Mouse (Mus musculus): ENCODE measurements at regions not wholly inside any gene's neighbourhood (a gene's known extent, or its start where the extent isn't known, plus 50 kb on each side); places are given as distances from the start of the nearest gene placed in this dataset.
"Not testable (repeated sequence)": the region's sequence is repeated elsewhere in the genome, so short reads cannot be mapped to it uniquely, and the experiment has no call there.

DNA sequence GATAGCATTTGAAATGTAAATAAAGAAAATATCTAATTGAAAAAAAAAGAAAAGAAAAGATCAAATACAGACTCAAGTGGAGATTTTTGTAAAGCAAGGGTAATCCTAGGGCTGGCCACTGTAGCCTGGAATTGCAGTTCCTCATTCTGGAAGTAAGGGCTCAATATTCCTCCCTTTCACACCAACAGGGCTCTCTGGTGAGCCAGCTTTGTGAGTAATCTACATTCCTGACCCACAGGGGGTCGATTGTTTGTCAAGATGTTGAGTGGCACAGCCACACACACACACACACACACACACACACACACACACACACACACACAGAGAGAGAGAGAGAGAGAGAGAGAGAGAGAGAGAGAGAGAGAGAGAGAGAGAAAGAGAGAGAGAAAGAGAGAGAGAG, 107.1 kb upstream of the Fbxl4 start:
- 25% methylated on average over 1 of the region's 1 CpGs for WGBS
- not testable (repeated sequence) for H3K27ac ChIP-seq

GRCm38 (mm10) chr4:22263903-22264302, 93.4 kb upstream of the Fbxl4 start:
- Histone ChIP-seq H3K4me3 (no peak overlapping the region), H3K9ac (no peak overlapping the region), H3K4me2 (no peak overlapping the region), H3K4me1 (no peaks in the 10 kb centered on the region), H3K36me3 (no peaks in the 10 kb centered on the region), H3K27ac (no peak overlapping the region), H3K9me3 (no peaks in the 10 kb centered on the region), H3K27me3 (no peaks in the 10 kb centered on the region)
- ATAC-seq (ENCODE audit: borderline replicate concordance, extremely low read depth, low FRiP score, low TSS enrichment), result no peak
- 47% methylated on average over 6 of the region's 6 CpGs for WGBS

More for the DNA sequence above, 107.1 kb upstream of the Fbxl4 start:
- H3K9ac ChIP-seq; ATAC-seq (ENCODE audit: borderline replicate concordance, extremely low read depth, low FRiP score, low TSS enrichment); H3K4me2 ChIP-seq; H3K27me3 ChIP-seq; H3K4me3 ChIP-seq; H3K9me3 ChIP-seq; H3K4me1 ChIP-seq; H3K36me3 ChIP-seq: not testable (repeated sequence)

- WGBS, result 58% methylated on average over 6 of the region's 6 CpGs
- no peaks in the 10 kb centered on the region for H3K4me1 ChIP-seq
- ATAC-seq (ENCODE audit: borderline replicate concordance, extremely low read depth, low FRiP score, low TSS enrichment), result no peak
These were observed 88.3 kb upstream of the Fbxl4 start for GRCm38 (mm10) chr4:22269064-22269463.

GRCm38 (mm10) chr4:22274178-22274577, 83.2 kb upstream of the Fbxl4 start:
- Histone ChIP-seq H3K9ac (no peak overlapping the region), H3K4me1 (no peaks in the 10 kb centered on the region), H3K27me3 (no peaks in the 10 kb centered on the region), H3K9me3 (no peaks in the 10 kb centered on the region), H3K27ac (no peak overlapping the region), H3K4me3 (no peak overlapping the region), H3K4me2 (no peak overlapping the region), H3K36me3 (no peaks in the 10 kb centered on the region)
- ATAC-seq (ENCODE audit: borderline replicate concordance, extremely low read depth, low FRiP score, low TSS enrichment), result no peak
- WGBS, result 43% methylated on average over 4 of the region's 4 CpGs

More at GRCm38 (mm10) chr4:22269064-22269463, 88.3 kb upstream of the Fbxl4 start:
- H3K4me3 ChIP-seq, result no peak overlapping the region
- H3K9ac ChIP-seq, result no peak overlapping the region
- no peaks in the 10 kb centered on the region for H3K9me3 ChIP-seq
- H3K27me3 ChIP-seq, result no peaks in the 10 kb centered on the region
- H3K4me2 ChIP-seq, result no peak overlapping the region
- H3K27ac ChIP-seq, result no peak overlapping the region
- H3K36me3 ChIP-seq, result no peaks in the 10 kb centered on the region

- no peak overlapping the region for H3K27ac ChIP-seq
- no peak overlapping the region for H3K9ac ChIP-seq
- no peaks in the 10 kb centered on the region for H3K27me3 ChIP-seq
- H3K36me3 ChIP-seq, result no peaks in the 10 kb centered on the region
- ATAC-seq (ENCODE audit: borderline replicate concordance, extremely low read depth, low FRiP score, low TSS enrichment), result no peak
- no peaks in the 10 kb centered on the region for H3K9me3 ChIP-seq
- H3K4me2 ChIP-seq, result no peak overlapping the region
- H3K4me1 ChIP-seq, result no peaks in the 10 kb centered on the region
- 65% methylated on average over 4 of the region's 4 CpGs for WGBS
- no peak overlapping the region for H3K4me3 ChIP-seq
These were observed 74.6 kb upstream of the Fbxl4 start for GRCm38 (mm10) chr4:22282536-22283323.

GRCm38 (mm10) chr4:22292169-22292568, 65.2 kb upstream of the Fbxl4 start:
- H3K36me3 ChIP-seq, result no peaks in the 10 kb centered on the region
- H3K9me3 ChIP-seq, result no peaks in the 10 kb centered on the region
- H3K4me2 ChIP-seq, result no peak overlapping the region
- no peak for ATAC-seq (ENCODE audit: borderline replicate concordance, extremely low read depth, low FRiP score, low TSS enrichment)
- H3K27ac ChIP-seq, result no peak overlapping the region
- H3K9ac ChIP-seq, result no peak overlapping the region
- H3K4me3 ChIP-seq, result no peak overlapping the region
- no peaks in the 10 kb centered on the region for H3K27me3 ChIP-seq
- H3K4me1 ChIP-seq, result no peaks in the 10 kb centered on the region
- 75% methylated on average over 3 of the region's 3 CpGs for WGBS

- ATAC-seq (ENCODE audit: borderline replicate concordance, extremely low read depth, low FRiP score, low TSS enrichment), result no peak
- Histone ChIP-seq H3K27me3 (no peaks in the 10 kb centered on the region), H3K9me3 (no peaks in the 10 kb centered on the region; the same call in 1 of the 2 replicates), H3K4me3 (no peak overlapping the region), H3K36me3 (no peaks in the 10 kb centered on the region), H3K9ac (no peak overlapping the region), H3K27ac (no peak overlapping the region), H3K4me2 (no peak overlapping the region), H3K4me1 (no peaks in the 10 kb centered on the region)
- WGBS, result 83% methylated on average over 7 of the region's 7 CpGs
These were observed 57.1 kb upstream of the Fbxl4 start for GRCm38 (mm10) chr4:22300206-22300605.

- WGBS, result 83% methylated on average over 9 of the region's 9 CpGs
- ATAC-seq (ENCODE audit: borderline replicate concordance, extremely low read depth, low FRiP score, low TSS enrichment), result no peak
- H3K36me3 ChIP-seq, result no peaks in the 10 kb centered on the region
- H3K9ac ChIP-seq, result no peak overlapping the region
- no peak overlapping the region for H3K27ac ChIP-seq
- no peaks in the 10 kb centered on the region for H3K27me3 ChIP-seq
- no peak overlapping the region for H3K4me2 ChIP-seq
- no peak overlapping the region for H3K4me3 ChIP-seq
- H3K9me3 ChIP-seq, result no peaks in the 10 kb centered on the region; the same call in 1 of the 2 replicates
- no peaks in the 10 kb centered on the region for H3K4me1 ChIP-seq
These were observed 56.0 kb upstream of the Fbxl4 start for GRCm38 (mm10) chr4:22301148-22301942.

DNA sequence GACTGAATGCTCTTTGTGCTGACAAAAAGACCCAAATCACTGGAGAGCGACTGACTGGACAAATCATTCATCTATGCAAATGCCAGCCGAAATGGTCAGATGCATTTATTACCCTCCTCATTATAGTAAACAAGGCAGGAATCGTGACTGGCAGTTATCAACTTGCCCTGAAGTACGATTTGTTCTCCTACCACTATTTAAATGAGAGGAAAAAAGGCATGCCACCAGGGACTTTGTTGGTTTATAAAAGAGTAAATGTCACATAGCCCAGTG, 55.5 kb upstream of the Fbxl4 start:
- Histone ChIP-seq H3K4me3 (no peak overlapping the region), H3K27me3 (no peaks in the 10 kb centered on the region), H3K4me2 (no peak overlapping the region), H3K4me1 (no peaks in the 10 kb centered on the region), H3K9me3 (no peaks in the 10 kb centered on the region; the same call in 1 of the 2 replicates), H3K9ac (no peak overlapping the region), H3K36me3 (no peaks in the 10 kb centered on the region), H3K27ac (no peak overlapping the region)
- 70% methylated on average over 4 of the region's 4 CpGs for WGBS
- ATAC-seq (ENCODE audit: borderline replicate concordance, extremely low read depth, low FRiP score, low TSS enrichment), result no peak

DNA sequence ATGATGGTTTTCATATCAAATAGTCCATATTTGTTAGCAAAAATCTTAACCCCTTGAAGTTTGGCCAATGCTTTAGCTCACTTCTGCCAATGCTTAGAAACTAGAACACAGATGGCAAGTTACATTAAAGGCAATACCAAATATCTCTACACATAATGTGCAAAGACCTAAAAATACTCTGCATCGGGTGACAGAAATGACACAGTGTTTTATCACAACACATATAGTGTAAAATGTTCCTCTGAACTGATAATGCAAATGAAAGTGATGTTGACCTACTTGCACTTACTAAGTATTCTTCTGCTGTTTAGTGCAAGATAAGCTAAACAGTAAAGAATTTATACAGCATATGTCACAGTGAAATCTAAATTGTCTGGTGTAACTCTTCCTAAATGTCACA, 55.1 kb upstream of the Fbxl4 start:
- Histone ChIP-seq H3K4me3 (no peak overlapping the region), H3K4me1 (no peaks in the 10 kb centered on the region), H3K36me3 (no peaks in the 10 kb centered on the region), H3K4me2 (no peak overlapping the region), H3K9ac (no peak overlapping the region), H3K9me3 (no peaks in the 10 kb centered on the region; the same call in 1 of the 2 replicates), H3K27ac (no peak overlapping the region), H3K27me3 (no peaks in the 10 kb centered on the region)
- WGBS, result 78% methylated on average over 1 of the region's 1 CpGs
- no peak for ATAC-seq (ENCODE audit: borderline replicate concordance, extremely low read depth, low FRiP score, low TSS enrichment)
